Mouse (Mus musculus) bone marrow macrophage, adult 2 months (primary cell): ENCODE data around the gene Antxr1.

Experiments used
- CTCF ChIP-seq: IDR thresholded peaks from 2 replicates; pipeline ENCODE4 v1.5.1; 2012; ENCODE audit warnings: low read depth, mild to moderate bottlenecking, low read length, moderate library complexity
- POLR2A ChIP-seq: IDR thresholded peaks from 2 replicates; pipeline ENCODE4 v1.6.1; 2012; ENCODE audit warnings: mild to moderate bottlenecking, low read depth, low read length, borderline replicate concordance

DNA sequence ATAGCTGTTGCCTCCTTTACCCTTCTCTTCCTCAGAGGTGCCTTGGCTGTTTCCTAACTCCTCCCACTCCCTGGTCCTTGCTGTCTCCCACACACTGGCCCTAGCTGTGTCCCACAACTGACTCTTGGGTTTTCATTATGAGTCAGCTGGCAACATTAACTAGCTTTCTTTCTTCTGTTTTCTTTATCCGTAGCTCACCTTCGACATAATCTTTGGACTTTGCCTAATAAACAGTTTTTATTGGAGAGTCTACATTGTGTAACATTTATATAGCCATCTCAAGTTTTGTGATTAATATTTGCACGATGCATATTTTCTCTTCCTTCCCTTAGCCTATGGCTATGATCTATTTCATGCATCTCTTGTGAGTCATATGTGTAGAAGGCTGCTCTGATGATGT, 40.7 kb downstream of the Antxr1 start:
- TF ChIP-seq CTCF (no peak), POLR2A (no peak)
